Mouse (Mus musculus) hindbrain, postnatal 0 days (tissue): ENCODE measurements at regions not wholly inside any gene's neighbourhood (a gene's known extent, or its start where the extent isn't known, plus 50 kb on each side); places are given as distances from the start of the nearest gene placed in this dataset.
A peak's percentile ranks its signal among the peaks of the same experiment; 100 is the strongest.

Source experiments
- ATAC-seq: fragments of 200-750 bp; cut with Nextera tagmentation; 2 replicates; pipeline ENCODE4 v1.8.0; 2017; ENCODE audit warnings: mild to moderate bottlenecking, moderate TSS enrichment, moderate library complexity
- DNase-seq: peaks from one replicate; pipeline ENCODE4 v3.0.0-alpha.2; 2015; ENCODE audit warnings: low spot score
- H3K27ac ChIP-seq: fragments of 300-500 bp; sonication (generic); 2 replicates; pipeline ENCODE4 v1.5.1; 2014; ENCODE audit warnings: mild to moderate bottlenecking
- H3K27me3 ChIP-seq: fragments of 300-500 bp; sonication (generic); 2 replicates; pipeline ENCODE4 v1.6.1; 2014; ENCODE audit warnings: low read length, mixed read lengths; ENCODE audit not compliant: insufficient read depth
- H3K36me3 ChIP-seq: fragments of 300-500 bp; sonication (generic); 2 replicates; pipeline ENCODE4 v1.6.1; 2014; ENCODE audit warnings: low read length, mixed read lengths; ENCODE audit not compliant: insufficient read depth
- H3K4me1 ChIP-seq: fragments of 300-500 bp; sonication (generic); 2 replicates; pipeline ENCODE4 v1.6.1; 2014; ENCODE audit warnings: antibody characterized with exemption, low read length, mixed read lengths; ENCODE audit not compliant: insufficient read depth
- H3K4me2 ChIP-seq: fragments of 300-500 bp; sonication (generic); 2 replicates; pipeline ENCODE4 v1.6.1; 2014; ENCODE audit warnings: low read depth, mild to moderate bottlenecking, low read length, moderate library complexity, mixed read lengths
- H3K4me3 ChIP-seq: fragments of 300-500 bp; sonication (generic); 2 replicates; pipeline ENCODE4 v1.5.1; 2014; ENCODE audit warnings: low read length
- H3K9ac ChIP-seq: fragments of 300-500 bp; sonication (generic); replicated peaks from 2 replicates; pipeline ENCODE4 v1.6.1; 2014; ENCODE audit warnings: mild to moderate bottlenecking, low read length, moderate library complexity, mixed read lengths
- H3K9me3 ChIP-seq: fragments of 300-500 bp; sonication (generic); 2 replicates; pipeline ENCODE4 v1.6.1; 2016; ENCODE audit warnings: low read length, mixed read lengths
- CTCF ChIP-seq: IDR thresholded peaks from 2 replicates; pipeline ENCODE4 v1.5.1; 2016; ENCODE audit warnings: antibody characterized with exemption, control low read depth, low read depth
- WGBS: fragments of 180-500 bp; shearing (Covaris S2); extraction: QIAGEN DNeasy Blood & Tissue Kit; methylation state at CpG from one replicate; pipeline ENCODE4 v1.1.7; 2014; 5-methylcytosine and 5-hydroxymethylcytosine counted together

DNA sequence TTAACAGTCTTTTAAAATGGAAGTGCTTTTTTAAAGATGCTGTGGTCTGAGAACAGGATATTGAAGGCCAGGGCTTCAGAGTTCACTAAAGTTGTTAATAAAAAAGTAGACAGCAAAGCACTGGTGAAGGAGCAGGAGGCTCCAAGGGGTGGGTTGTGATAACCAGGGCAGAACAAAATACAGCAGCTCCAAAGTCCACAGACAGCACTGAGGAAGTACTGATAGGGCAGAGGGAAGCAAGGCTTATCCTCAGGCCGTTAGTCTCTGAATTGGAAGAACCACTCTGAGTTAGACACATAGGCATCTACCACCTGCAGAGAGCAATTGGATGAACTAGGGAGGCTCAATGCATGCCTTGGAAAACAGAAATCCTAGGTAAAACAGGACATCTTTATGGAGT is 62.1 kb downstream of the P2ry1 start:
- no peaks in the 10 kb centered on the region for H3K9me3 ChIP-seq
- H3K27ac ChIP-seq = no peak overlapping the region
- H3K4me2 ChIP-seq = no peak overlapping the region
- no peak for ATAC-seq
- H3K36me3 ChIP-seq = no peaks in the 10 kb centered on the region
- H3K4me3 ChIP-seq = no peak overlapping the region
- H3K27me3 ChIP-seq = no peaks in the 10 kb centered on the region
- DNase-seq = no peak
- no peak overlapping the region for H3K9ac ChIP-seq
- TF ChIP-seq CTCF = no peak
- H3K4me1 ChIP-seq = no peaks in the 10 kb centered on the region
- WGBS = 53% methylated on average over 1 of the region's 1 CpGs

DNA sequence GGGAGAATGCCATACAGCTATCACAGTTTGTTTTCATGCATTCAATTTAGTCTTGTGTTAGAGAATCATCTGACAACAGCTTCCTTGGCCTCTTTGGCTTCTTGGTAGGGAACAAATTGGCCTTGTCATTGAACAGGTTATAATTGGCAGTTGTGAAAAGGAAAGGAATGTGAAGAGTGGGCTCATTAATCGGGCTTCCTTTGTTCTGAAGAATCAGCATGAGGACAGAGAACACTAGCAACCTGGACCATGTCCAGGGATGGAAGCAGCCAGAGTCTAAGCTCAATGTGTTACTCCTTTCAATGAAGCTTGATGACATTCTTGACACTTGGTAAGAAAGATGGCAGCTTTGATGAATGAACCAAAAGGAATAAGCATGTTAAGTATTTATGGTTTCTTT is 64.5 kb downstream of the P2ry1 start:
- ATAC-seq = 0 out of 2 replicates have a peak, but pooled peaks have one; percentile 24
- peak; percentile 34 for DNase-seq
- H3K9ac ChIP-seq = no peak overlapping the region

DNA sequence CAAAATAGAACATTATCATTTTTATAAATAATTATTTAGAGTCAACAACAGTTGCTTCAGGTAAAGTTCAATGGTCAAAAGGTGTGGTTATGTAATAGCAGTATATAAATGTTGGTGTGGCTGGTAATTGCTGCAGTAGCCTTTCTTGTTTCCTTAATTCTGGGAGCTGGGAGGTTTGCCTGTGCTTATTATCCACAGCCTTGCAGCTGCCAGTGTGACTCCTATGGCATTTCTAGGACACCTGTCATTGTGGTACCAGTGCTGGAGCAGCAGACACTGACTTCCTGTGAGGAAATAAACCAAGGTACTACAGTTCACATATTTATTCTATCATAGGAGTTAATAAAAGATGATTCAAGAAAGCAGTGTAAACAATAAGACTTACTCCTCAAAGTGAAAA is 65.6 kb downstream of the P2ry1 start:
- no peak for DNase-seq
- no peak for ATAC-seq
- Histone ChIP-seq H3K36me3 (no peaks in the 10 kb centered on the region), H3K9ac (no peak overlapping the region), H3K4me2 (no peak overlapping the region), H3K4me3 (no peak overlapping the region), H3K9me3 (no peaks in the 10 kb centered on the region), H3K4me1 (no peaks in the 10 kb centered on the region), H3K27ac (no peak overlapping the region), H3K27me3 (no peaks in the 10 kb centered on the region)
- TF ChIP-seq CTCF = no peak

More for the DNA sequence above, 64.5 kb downstream of the P2ry1 start:
- Histone ChIP-seq H3K27me3 (no peaks in the 10 kb centered on the region), H3K4me2 (no peak overlapping the region), H3K4me3 (no peak overlapping the region), H3K9me3 (no peaks in the 10 kb centered on the region), H3K27ac (no peak overlapping the region), H3K36me3 (no peaks in the 10 kb centered on the region), H3K4me1 (no peaks in the 10 kb centered on the region)
- TF ChIP-seq CTCF = no peak
- 24% methylated on average over 1 of the region's 1 CpGs for WGBS

DNA sequence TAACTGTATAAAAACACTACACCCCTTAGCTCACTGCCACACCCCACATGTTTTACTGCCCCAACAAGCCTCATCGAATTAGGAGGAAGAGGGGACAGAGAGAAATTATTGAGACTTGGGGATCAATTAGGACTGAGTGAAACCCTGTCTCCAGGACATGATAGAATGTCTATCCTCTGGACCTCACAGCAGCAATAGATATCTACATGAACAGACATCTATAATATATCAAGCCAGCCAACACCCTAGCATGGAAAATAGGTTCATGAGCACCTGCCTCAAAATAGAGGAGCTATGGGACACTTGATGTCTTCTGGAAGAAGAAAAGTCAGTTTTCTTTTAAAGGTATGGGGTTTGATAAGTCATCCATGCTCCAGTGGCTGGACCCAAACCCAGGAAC is 68.4 kb downstream of the P2ry1 start:
- no peak for TF ChIP-seq CTCF
- no peak overlapping the region for H3K27ac ChIP-seq
- no peak overlapping the region for H3K4me2 ChIP-seq
- no peaks in the 10 kb centered on the region for H3K27me3 ChIP-seq
- ATAC-seq (no peak), DNase-seq (no peak)
- no peaks in the 10 kb centered on the region for H3K9me3 ChIP-seq
- no peak overlapping the region for H3K4me3 ChIP-seq
- no peaks in the 10 kb centered on the region for H3K36me3 ChIP-seq
- H3K9ac ChIP-seq = no peak overlapping the region
- no peaks in the 10 kb centered on the region for H3K4me1 ChIP-seq
- 84% methylated on average over 1 of the region's 1 CpGs for WGBS

DNA sequence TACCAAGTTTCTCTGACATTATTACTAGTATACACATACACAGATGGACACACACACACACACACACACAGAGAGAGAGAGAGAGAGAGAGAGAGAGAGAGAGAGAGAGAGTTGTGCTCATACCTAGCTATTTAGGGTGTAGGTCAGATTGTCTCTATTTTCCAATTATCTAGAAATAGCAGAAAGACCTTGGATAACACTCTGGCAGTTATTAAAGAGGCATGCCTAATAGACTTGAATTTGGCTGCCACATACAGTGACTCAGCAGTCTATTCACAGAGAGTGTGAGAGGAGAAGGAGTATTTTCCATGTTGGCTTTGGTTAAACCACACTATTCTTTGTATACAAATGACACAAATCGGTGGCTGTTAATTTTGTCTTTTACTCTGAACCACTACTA is 69.7 kb downstream of the P2ry1 start:
- no peak overlapping the region for H3K9ac ChIP-seq
- H3K9me3 ChIP-seq = no peaks in the 10 kb centered on the region
- WGBS = 75% methylated on average over 1 of the region's 1 CpGs
- H3K27ac ChIP-seq = no peak overlapping the region
- TF ChIP-seq CTCF = no peak
- DNase-seq (no peak), ATAC-seq (no peak)
- H3K4me1 ChIP-seq = no peaks in the 10 kb centered on the region
- no peaks in the 10 kb centered on the region for H3K36me3 ChIP-seq
- H3K4me3 ChIP-seq = no peak overlapping the region
- H3K4me2 ChIP-seq = no peak overlapping the region
- H3K27me3 ChIP-seq = no peaks in the 10 kb centered on the region

DNA sequence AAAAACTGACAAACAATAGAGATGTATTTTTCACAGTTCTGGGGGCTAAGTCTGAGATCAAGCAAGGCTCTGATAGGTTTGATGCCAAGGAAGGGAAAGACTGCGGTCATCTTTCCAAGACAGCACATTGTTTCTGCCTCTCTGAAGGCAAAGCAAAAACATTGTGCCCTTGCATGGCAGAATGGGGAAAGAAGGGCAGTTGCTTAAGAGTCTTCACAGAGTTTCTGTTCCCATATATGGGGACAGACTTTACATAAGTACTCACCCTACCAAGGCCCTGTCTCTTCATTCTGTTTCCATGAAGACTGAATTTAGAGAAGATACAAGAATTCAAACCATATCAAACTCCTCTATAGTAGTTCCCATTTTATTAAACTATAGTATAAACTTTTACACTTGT is 70.5 kb downstream of the P2ry1 start:
- no peak overlapping the region for H3K4me2 ChIP-seq
- H3K27ac ChIP-seq = no peak overlapping the region
- H3K36me3 ChIP-seq = no peaks in the 10 kb centered on the region
- WGBS = 97% methylated on average over 1 of the region's 1 CpGs
- DNase-seq (no peak), ATAC-seq (no peak)
- H3K4me3 ChIP-seq = no peak overlapping the region
- H3K9ac ChIP-seq = no peak overlapping the region
- H3K9me3 ChIP-seq = no peaks in the 10 kb centered on the region
- H3K27me3 ChIP-seq = no peaks in the 10 kb centered on the region
- no peaks in the 10 kb centered on the region for H3K4me1 ChIP-seq
- no peak for TF ChIP-seq CTCF

DNA sequence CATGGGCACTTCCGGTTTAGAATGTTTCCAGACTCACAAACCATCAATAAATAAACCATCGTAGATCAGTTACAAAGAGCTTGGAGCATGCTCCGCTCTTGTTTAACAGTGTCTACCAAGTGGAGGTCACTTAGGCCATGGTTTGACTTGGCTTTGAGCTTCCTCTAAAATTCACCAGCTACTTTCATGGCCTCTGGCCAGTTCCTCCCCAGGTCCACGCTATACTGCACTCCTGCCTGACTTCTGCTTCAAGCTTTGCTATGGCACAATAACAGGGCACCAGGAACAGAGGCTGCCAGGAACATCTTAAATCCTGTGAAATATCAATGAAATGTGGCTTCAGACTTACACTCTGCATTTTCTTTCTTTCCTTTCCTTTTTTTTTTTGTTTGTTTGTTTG is 71.2 kb downstream of the P2ry1 start:
- H3K4me2 ChIP-seq = no peak overlapping the region
- no peak overlapping the region for H3K9ac ChIP-seq
- H3K4me1 ChIP-seq = no peaks in the 10 kb centered on the region
- no peak overlapping the region for H3K4me3 ChIP-seq
- no peaks in the 10 kb centered on the region for H3K27me3 ChIP-seq
- no peak overlapping the region for H3K27ac ChIP-seq
- H3K36me3 ChIP-seq = no peaks in the 10 kb centered on the region
- ATAC-seq (no peak), DNase-seq (no peak)
- 84% methylated on average over 4 of the region's 4 CpGs for WGBS
- H3K9me3 ChIP-seq = no peaks in the 10 kb centered on the region
- no peak for TF ChIP-seq CTCF
